Mouse (Mus musculus) erythroblast, embryonic 14.5 days (primary cell): ENCODE results near the gene Gtpbp6. TPM values are rescaled to one million over a fixed set of nuclear protein-coding genes. Genes with fewer than 3 reads are reported as not detected.

Source experiments
- H3K27me3 ChIP-seq: 2 replicates; pipeline ENCODE4 v1.6.1; 2012; ENCODE audit warnings: inconsistent platforms; ENCODE audit not compliant: control insufficient read depth
- H3K36me3 ChIP-seq: 2 replicates; pipeline ENCODE4 v1.6.1; 2012; ENCODE audit warnings: mild to moderate bottlenecking, inconsistent platforms; ENCODE audit not compliant: control insufficient read depth
- H3K4me1 ChIP-seq: 2 replicates; pipeline ENCODE4 v1.6.1; 2012; ENCODE audit warnings: inconsistent platforms; ENCODE audit not compliant: control insufficient read depth
- H3K4me3 ChIP-seq: replicated peaks from 2 replicates; pipeline ENCODE3; 2012; ENCODE audit warnings: moderate library complexity, mild to moderate bottlenecking, inconsistent platforms
- H3K9me3 ChIP-seq: 2 replicates; pipeline ENCODE4 v1.6.1; 2012; ENCODE audit warnings: low read length, inconsistent platforms, mixed read lengths; ENCODE audit not compliant: control insufficient read depth
- GATA1 ChIP-seq: IDR thresholded peaks from 2 replicates; pipeline ENCODE4 v1.6.1; 2012; ENCODE audit warnings: low read length, inconsistent platforms, mixed read lengths
- TAL1 ChIP-seq: IDR thresholded peaks from 3 replicates; pipeline ENCODE4 v1.6.1; 2012; ENCODE audit warnings: low read length, inconsistent platforms, mixed read lengths
- polyA plus RNA-seq: library from polyadenylated mRNA; stranded (reverse); fragments of >175 nt; gene quantifications from 2 replicates; pipeline ENCODE4 v1.2.3, GENCODE M21; 2012

Gene Gtpbp6
- polyA plus RNA-seq, 1 experiment: 2.2 TPM

- H3K4me1 ChIP-seq: peaks cover 43% of the 10 kb centered on the region
- peaks cover 3% of the 10 kb centered on the region for H3K9me3 ChIP-seq
- H3K4me3 ChIP-seq: peak within 1 kb of the TSS; percentile 81
- TF ChIP-seq GATA1 (no peak), TAL1 (no peak)
- H3K36me3 ChIP-seq: peaks cover 26% of the 10 kb centered on the region
- no peaks in the 10 kb centered on the region for H3K27me3 ChIP-seq
Measured at GRCm38 (mm10) chr5:110109991-110110441, 2.0 kb upstream of the Gtpbp6 start, which contains the start of gene Zfp605. Gene Zfp605, plus strand, starts transcription at chr5:110110092.

GRCm38 (mm10) chr5:110108305-110108628 is 270 bp upstream of the Gtpbp6 start:
- Histone ChIP-seq H3K9me3 (peaks cover 13% of the 10 kb centered on the region), H3K4me3 (peak overlapping the region; percentile 69), H3K4me1 (peaks cover 47% of the 10 kb centered on the region), H3K27me3 (no peaks in the 10 kb centered on the region; the same call in 1 of the 2 replicates), H3K36me3 (peaks cover 40% of the 10 kb centered on the region)
- TF ChIP-seq GATA1 (no peak), TAL1 (no peak)

GRCm38 (mm10) chr5:110106901-110107564 is 964 bp downstream of the Gtpbp6 start:
- H3K4me3 ChIP-seq: peak overlapping the region; percentile 69
- TF ChIP-seq TAL1: no peak
- no peak for TF ChIP-seq GATA1
- H3K9me3 ChIP-seq: peaks cover 13% of the 10 kb centered on the region
- H3K27me3 ChIP-seq: no peaks in the 10 kb centered on the region; the same call in none of the 2 replicates
- H3K4me1 ChIP-seq: peaks cover 52% of the 10 kb centered on the region
- peaks cover 47% of the 10 kb centered on the region for H3K36me3 ChIP-seq

DNA sequence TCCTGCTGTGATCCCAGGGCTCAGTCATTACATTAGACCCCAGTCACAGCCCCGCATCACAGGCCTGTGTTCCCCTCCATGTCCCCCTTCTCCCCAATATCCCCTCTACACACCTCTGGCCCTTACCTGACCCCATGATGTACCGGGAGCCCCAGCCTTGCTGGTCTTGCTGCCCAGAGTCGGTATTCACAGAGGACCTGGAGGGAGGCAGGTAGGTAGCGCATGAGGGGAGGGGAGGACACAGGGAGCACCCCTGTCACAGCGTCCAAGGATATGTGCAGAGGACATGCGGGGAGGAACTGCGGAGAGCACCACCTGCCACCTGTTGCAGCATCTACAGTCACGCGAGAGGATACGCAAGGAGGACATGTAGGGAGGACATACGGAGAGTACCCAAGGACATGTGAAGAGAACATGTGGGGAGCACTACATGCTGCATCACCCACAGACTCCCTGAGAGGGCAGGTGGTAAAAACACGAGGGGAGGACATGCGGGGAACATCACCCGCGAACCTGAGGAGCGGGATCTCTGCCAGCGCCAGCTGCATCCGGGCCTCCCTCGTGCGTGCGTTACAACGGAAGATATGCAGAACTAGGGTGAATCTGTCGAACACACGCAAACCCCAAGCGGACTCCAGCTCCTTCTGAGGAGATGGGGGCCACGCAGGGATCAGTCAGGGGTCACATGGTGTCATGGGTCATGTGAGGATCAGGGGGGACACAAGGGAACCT is 1.7 kb downstream of the Gtpbp6 start:
- H3K4me3 ChIP-seq: peak overlapping the region; percentile 69
- TF ChIP-seq GATA1: no peak
- TF ChIP-seq TAL1: no peak
- H3K36me3 ChIP-seq: peaks cover 47% of the 10 kb centered on the region
- peaks cover 13% of the 10 kb centered on the region for H3K9me3 ChIP-seq
- H3K27me3 ChIP-seq: peaks cover 7% of the 10 kb centered on the region
- peaks cover 59% of the 10 kb centered on the region for H3K4me1 ChIP-seq

DNA sequence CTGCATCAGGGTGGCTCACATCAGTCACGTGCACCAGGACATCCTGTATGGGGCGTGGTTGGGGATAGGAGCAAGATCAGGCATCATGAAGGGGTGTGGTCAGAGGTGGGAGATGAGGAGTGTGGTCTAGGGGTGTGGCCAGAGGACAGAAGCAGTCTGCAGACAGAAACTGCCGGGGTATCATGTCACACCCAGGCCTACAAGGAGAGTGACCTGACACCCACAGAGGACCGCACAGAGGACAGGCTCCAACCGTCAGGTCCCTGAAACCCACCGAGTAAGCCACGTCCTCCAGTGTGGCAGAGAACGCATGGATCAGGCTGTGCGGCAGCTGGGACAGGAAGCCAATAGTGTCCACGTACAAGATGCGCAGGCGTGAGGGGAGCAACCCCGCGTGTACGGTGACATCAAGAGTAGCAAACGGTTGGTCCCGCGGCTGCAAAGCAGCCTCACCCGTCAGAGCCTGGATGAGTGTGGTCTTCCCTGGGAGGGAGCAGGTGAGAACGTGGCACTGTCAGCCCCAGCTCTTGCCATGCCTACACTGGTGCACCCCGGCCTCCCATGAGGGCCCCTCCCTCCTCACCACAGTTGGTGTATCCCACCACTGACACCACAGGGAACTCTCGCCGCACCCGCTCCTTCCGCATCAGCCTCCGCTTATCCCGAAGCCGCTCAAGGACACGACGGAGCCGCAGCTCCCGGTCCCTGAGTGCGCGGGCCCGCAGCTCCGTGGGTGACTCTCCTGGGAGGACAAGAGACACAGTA is 3.2 kb downstream of the Gtpbp6 start:
- TF ChIP-seq GATA1 (no peak), TAL1 (no peak)
- Histone ChIP-seq H3K4me3 (no peak overlapping the region), H3K4me1 (peaks cover 61% of the 10 kb centered on the region), H3K36me3 (peaks cover 47% of the 10 kb centered on the region), H3K9me3 (peaks cover 13% of the 10 kb centered on the region), H3K27me3 (peaks cover 22% of the 10 kb centered on the region)

GRCm38 (mm10) chr5:110103901-110104615 is 3.9 kb downstream of the Gtpbp6 start:
- peaks cover 59% of the 10 kb centered on the region for H3K4me1 ChIP-seq
- H3K36me3 ChIP-seq: peaks cover 47% of the 10 kb centered on the region
- peaks cover 13% of the 10 kb centered on the region for H3K9me3 ChIP-seq
- H3K4me3 ChIP-seq: no peak overlapping the region
- TF ChIP-seq TAL1 (no peak), GATA1 (no peak)
- peaks cover 25% of the 10 kb centered on the region for H3K27me3 ChIP-seq

DNA sequence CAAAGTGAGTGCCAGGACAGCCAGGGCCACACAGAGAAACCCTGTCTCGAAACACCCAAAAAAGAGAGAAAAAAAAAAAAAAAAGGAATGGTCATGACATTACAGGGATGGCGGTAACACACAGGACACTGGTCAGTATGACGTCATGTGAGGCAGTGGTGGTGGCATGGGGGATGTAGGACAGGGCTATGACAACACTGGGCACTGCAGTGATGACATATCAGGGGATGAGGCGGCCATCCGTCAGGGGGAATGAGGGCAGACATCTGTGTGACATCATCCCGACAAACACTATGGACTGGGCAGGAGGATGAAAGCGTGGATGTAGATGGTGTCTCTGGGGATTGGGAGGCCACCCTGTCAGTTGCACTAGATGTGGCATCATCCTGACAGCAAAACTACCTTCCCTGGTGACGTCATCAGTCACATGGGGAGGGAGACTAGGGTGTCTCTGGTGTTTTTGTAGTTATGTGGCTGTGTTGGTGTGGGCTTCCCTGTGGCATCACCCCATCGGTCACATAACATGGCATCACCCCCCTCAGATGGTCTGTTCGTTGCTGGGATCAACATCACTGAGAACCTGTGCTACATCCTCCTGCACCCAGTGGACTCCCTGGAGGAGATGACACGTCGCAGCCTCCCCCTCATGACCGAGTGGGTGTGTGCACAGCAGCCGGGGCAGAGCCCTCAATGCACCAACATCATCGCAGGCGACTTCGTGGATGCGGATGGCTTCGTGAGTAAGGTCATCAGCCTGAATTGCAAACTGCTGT is 5.0 kb downstream of the Gtpbp6 start:
- H3K36me3 ChIP-seq: peaks cover 47% of the 10 kb centered on the region
- peaks cover 29% of the 10 kb centered on the region for H3K27me3 ChIP-seq
- H3K9me3 ChIP-seq: peaks cover 13% of the 10 kb centered on the region
- TF ChIP-seq GATA1 (no peak), TAL1 (no peak)
- H3K4me1 ChIP-seq: peaks cover 50% of the 10 kb centered on the region
- no peak overlapping the region for H3K4me3 ChIP-seq

DNA sequence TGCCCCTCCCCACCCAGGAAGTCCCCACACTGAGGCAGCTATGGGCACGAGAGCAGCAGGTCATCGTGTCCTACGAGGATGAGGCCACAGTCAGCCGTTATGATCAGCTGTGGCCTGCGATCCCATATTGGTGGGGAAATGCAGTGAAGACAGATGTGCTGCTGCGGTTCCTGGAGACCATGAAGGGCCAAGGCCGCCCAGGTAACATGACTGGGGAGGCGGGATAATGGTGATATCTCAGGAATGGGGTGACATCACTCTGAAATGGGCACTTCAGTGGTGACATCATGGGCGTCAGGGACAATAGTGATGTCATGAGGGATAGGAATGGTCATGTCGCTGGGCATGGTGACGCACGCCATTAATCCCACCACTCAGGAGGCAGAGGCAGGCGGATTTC is 5.6 kb downstream of the Gtpbp6 start:
- H3K4me1 ChIP-seq: peaks cover 45% of the 10 kb centered on the region
- TF ChIP-seq TAL1: no peak
- no peak for TF ChIP-seq GATA1
- H3K9me3 ChIP-seq: peaks cover 13% of the 10 kb centered on the region
- peaks cover 29% of the 10 kb centered on the region for H3K27me3 ChIP-seq
- H3K36me3 ChIP-seq: peaks cover 47% of the 10 kb centered on the region
- no peak overlapping the region for H3K4me3 ChIP-seq
